Mouse (Mus musculus): ENCODE results near the gene Dolpp1.

GRCm38 (mm10) chr2:30342544-30342943 is 49.5 kb upstream of the Dolpp1 start:
- TF ChIP-seq NELFE (IDR thresholded peaks at IDR 0.05; ENCODE audit: low read depth, low read length) (no peak), CTCF (conservative IDR thresholded peaks at IDR 0.05 in 1 of 2, IDR thresholded peaks at IDR 0.05 in 1 of 2; ENCODE audit: low read depth in 2 of 2, low read length in 2 of 2) (no peak)
